8 mouse cellular contexts compared by ENCODE assay signal in genomic region chr9:34558291-34558899, GRCm38 (mm10).
DNase-seq lines count a peak whose midpoint lies in the region; ATAC-seq and TF ChIP-seq lines count a peak whose summit lies in the region.

No protein-coding gene starts in this region.

- no peak overlapping the region for H3K9ac ChIP-seq in kidney, postnatal 0 days (ENCODE audit: low read depth, low read length)
- H3K9ac ChIP-seq in neural tube, embryonic 14.5 days (replicated peaks; ENCODE audit: low read depth, low read length): no peak overlapping the region

- no peak for TF ChIP-seq CTCF in kidney, postnatal 0 days (IDR thresholded peaks at IDR 0.05; ENCODE audit: low read depth)

- H3K4me1 ChIP-seq in embryonic facial prominence, embryonic 10.5 days: peaks cover 19% of the 10 kb centered on the region
- peaks cover 12% of the 10 kb centered on the region; the same call in 1 of the 2 replicates for H3K4me1 ChIP-seq in kidney, postnatal 0 days (replicated peaks; ENCODE audit: insufficient read depth, low read length)
- H3K4me1 ChIP-seq in neural tube, embryonic 14.5 days (ENCODE audit: control insufficient read depth, insufficient read depth, low read length): peaks cover 7% of the 10 kb centered on the region; the same call in 1 of the 2 replicates

- H3K4me3 ChIP-seq in embryonic facial prominence, embryonic 10.5 days: no peak overlapping the region
- H3K4me3 ChIP-seq in kidney, postnatal 0 days (replicated peaks; ENCODE audit: low read depth, low read length): no peak overlapping the region
- H3K4me3 ChIP-seq in neural tube, embryonic 14.5 days (ENCODE audit: low read depth, low read length): no peak overlapping the region

- H3K9me3 ChIP-seq in embryonic facial prominence, embryonic 10.5 days: no peaks in the 10 kb centered on the region
- no peaks in the 10 kb centered on the region for H3K9me3 ChIP-seq in kidney, postnatal 0 days (replicated peaks; ENCODE audit: low read length)
- H3K9me3 ChIP-seq in neural tube, embryonic 14.5 days (ENCODE audit: control insufficient read depth, low read length): no peaks in the 10 kb centered on the region

- H3K36me3 ChIP-seq in embryonic facial prominence, embryonic 10.5 days (replicated peaks): no peaks in the 10 kb centered on the region
- no peaks in the 10 kb centered on the region for H3K36me3 ChIP-seq in kidney, postnatal 0 days (ENCODE audit: insufficient read depth, low read length)
- no peaks in the 10 kb centered on the region for H3K36me3 ChIP-seq in neural tube, embryonic 14.5 days (ENCODE audit: control insufficient read depth, insufficient read depth, low read length)

- ATAC-seq in kidney, postnatal 0 days (replicated peaks; ENCODE audit: low FRiP score, low read depth): no peak
- peak; percentile 69; the same call in 1 of the 2 replicates for ATAC-seq in neural tube, embryonic 14.5 days (ENCODE audit: low read depth)
- ATAC-seq in CD4-positive, CD25-positive, alpha-beta regulatory T cell, adult 4 months: no peak

- H3K27me3 ChIP-seq in embryonic facial prominence, embryonic 10.5 days (replicated peaks; ENCODE audit: low read depth, poor library complexity, severe bottlenecking): 0 out of 2 replicates have a peak, but pooled peaks cover 6% of the 10 kb centered on the region
- no peaks in the 10 kb centered on the region for H3K27me3 ChIP-seq in kidney, postnatal 0 days (ENCODE audit: insufficient read depth, low read length)
- H3K27me3 ChIP-seq in neural tube, embryonic 14.5 days (ENCODE audit: control insufficient read depth, insufficient read depth, low read length): no peaks in the 10 kb centered on the region

- WGBS in embryonic facial prominence, embryonic 10.5 days: 37% methylated on average over 8 of the region's 8 CpGs
- 34% methylated on average over 8 of the region's 8 CpGs for WGBS in kidney, postnatal 0 days
- 19% methylated on average over 8 of the region's 8 CpGs for WGBS in neural tube, embryonic 14.5 days

- no peak overlapping the region for H3K4me2 ChIP-seq in kidney, postnatal 0 days (ENCODE audit: low read length)
- peak overlapping the region; percentile 6; the same call in 1 of the 2 replicates for H3K4me2 ChIP-seq in neural tube, embryonic 14.5 days (ENCODE audit: low read depth, low read length)

- DNase-seq in layer of hippocampus, postnatal 10 days (ENCODE audit: low spot score in 2 of 2): peak; percentile 35 to 39
- DNase-seq in layer of hippocampus, adult 9-10 months (ENCODE audit: low spot score): no peak
- peak; percentile 41 for DNase-seq in embryonic facial prominence, embryonic 10.5 days (ENCODE audit: low spot score)
- peak; percentile 25 for DNase-seq in kidney, postnatal 0 days (ENCODE audit: low spot score)
- DNase-seq in thymus, postnatal 4 days: no peak
- DNase-seq in spleen, postnatal 10 days (ENCODE audit: low spot score in 2 of 2): no peak

- H3K27ac ChIP-seq in embryonic facial prominence, embryonic 10.5 days (replicated peaks): peak overlapping the region; percentile 71
- H3K27ac ChIP-seq in kidney, postnatal 0 days: no peak overlapping the region
- peak overlapping the region; percentile 73 for H3K27ac ChIP-seq in neural tube, embryonic 14.5 days (ENCODE audit: low read depth, low read length)

Comparison
In these comparisons a context has a peak if more than half of its experiments do, and no peak if none do; other contexts are left out.
1. DNase-seq: peak in layer of hippocampus, postnatal 10 days (2 of 2), embryonic facial prominence, embryonic 10.5 days (single experiment) and kidney, postnatal 0 days (single experiment); none in layer of hippocampus, adult 9-10 months (single experiment), thymus, postnatal 4 days (single experiment) and spleen, postnatal 10 days (0 of 2).